Mouse (Mus musculus): ENCODE measurements around the gene Mapk6.

GRCm38 (mm10) chr9:75348066-75348465 is 61.7 kb downstream of the Mapk6 start:
- no peak for TF ChIP-seq CTCF (conservative IDR thresholded peaks at IDR 0.05; ENCODE audit: low read length)
- no peak for TF ChIP-seq POU5F1 (IDR thresholded peaks at IDR 0.05; ENCODE audit: borderline replicate concordance, low read length)

All from E14TG2a.4 (cell line).